Mouse (Mus musculus) testis, postnatal 14 days (tissue): ENCODE results near the gene Fgfr1op.
"Not testable (repeated sequence)": the region's sequence is repeated elsewhere in the genome, so short reads cannot be mapped to it uniquely, and the experiment has no call there.

Source experiments
- DNase-seq: peaks from one replicate; pipeline ENCODE4 v3.0.0; 2021; ENCODE audit warnings: low spot score

Fgfr1op gene

DNA sequence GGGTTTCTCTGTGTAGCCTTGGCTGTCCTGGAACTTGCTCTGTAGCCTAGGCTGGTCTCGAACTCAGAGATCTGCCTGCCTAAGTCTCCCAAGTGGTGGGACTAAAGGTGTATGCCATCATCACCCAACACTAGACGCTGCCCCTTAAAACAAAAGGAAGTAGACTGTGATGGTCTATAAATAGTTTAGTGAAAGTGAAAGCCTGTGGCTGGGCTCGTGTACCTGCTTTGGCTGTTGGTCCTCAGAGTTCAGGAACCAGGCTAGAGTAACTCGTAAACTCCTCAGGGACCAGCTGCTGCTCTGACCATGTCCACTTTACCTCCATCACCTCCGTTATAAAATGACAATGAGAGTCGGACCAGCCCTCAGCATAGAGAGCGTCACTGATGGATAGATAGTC, 5.0 kb downstream of the Fgfr1op start:
- no peak for DNase-seq

DNA sequence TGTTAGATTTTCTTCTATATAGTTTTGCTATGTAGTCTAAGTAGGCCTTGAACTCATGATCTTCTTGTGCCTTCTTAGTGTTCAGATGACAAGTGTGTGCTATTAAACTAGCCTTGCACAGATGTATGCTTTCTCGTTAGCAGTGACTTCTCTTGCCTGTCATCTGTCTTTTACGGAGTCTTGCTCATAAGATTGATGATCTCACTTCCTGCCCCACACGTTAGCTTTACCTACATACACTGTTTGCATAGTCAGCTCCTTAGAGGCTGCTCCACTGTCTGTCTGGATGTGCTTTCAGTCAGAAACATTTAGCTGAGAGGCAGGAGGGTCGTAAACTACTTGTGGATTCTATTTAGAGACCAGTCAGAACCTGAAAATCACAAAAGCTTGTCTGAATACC, 5.8 kb downstream of the Fgfr1op start:
- no peak for DNase-seq

DNA sequence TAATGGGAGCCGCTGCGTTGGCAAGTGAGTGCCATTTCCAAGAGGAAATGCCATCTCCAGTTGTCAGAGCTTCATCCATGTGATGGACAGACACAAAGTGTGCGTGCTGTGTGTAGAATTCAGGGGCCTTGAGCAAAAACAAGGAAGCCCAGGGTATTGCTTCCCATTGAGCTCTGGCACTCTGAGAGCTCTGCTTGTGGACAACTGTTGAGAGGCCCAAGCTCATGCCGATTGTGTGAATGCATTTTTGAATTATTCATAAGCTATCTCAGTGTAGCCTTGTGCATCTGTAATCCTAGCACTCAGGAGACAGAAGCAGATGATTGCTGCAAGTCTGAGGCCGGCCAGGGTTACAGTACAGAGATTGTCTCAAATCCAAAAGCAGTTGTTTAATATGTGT, 11.8 kb downstream of the Fgfr1op start:
- DNase-seq, result no peak

DNA sequence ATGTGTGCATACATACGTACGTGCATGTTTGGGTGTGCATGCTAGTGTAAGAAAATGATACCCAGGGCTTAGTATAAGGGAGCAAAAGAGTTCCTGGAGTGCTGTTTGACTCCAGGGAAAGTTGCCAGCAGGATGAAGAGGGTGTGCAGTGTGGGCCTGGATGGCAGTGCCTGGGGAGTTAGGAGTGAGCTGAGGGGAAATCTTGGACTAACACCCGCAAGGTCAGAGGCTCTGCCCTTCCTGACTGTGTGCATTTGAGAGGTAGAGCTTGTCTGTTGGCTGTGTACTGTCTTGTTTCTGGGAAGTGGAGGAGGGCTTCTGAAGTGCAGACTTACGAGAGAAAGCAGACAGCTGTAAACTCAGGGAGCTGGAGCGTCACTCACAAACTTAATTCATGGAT, 18.5 kb downstream of the Fgfr1op start:
- DNase-seq, result no peak

DNA sequence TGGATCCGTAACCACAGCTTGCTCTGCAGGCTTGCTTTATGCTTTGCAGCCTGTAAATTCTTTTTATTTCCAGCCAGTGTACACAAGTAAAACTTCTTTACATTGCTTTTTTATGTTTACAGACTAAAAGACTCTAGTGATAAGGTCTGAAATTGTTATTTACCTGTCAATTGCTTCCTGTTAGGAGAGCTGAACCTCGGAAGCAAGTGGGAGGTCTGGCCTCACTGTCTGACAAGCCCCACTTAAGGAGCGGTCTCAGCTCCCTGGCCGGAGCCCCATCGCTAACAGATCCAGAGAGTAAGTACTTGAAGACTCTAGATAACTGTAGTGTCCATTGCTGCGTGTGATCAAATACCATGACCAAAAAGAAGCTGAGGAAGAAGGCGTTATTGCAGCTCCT, 18.9 kb downstream of the Fgfr1op start:
- no peak for DNase-seq

DNA sequence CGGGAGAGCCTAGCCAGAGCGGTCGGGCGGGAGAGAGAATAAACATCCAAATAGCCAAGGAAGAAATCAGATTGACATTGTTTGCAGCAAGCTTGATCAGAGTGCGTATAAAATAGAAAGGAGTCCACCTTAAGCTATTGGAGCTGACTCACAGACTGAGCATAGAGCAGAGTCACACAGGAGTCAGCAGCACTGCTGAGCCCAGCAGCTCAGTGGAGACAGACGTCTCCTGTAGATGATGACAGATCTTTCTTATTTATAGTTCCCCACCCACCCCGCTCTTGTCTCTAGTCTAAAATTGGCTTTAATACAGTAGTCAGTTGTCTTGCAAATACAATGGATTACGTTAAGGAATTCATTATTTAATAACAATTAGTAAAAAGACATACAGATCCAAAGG, 28.4 kb downstream of the Fgfr1op start:
- no peak for DNase-seq

DNA sequence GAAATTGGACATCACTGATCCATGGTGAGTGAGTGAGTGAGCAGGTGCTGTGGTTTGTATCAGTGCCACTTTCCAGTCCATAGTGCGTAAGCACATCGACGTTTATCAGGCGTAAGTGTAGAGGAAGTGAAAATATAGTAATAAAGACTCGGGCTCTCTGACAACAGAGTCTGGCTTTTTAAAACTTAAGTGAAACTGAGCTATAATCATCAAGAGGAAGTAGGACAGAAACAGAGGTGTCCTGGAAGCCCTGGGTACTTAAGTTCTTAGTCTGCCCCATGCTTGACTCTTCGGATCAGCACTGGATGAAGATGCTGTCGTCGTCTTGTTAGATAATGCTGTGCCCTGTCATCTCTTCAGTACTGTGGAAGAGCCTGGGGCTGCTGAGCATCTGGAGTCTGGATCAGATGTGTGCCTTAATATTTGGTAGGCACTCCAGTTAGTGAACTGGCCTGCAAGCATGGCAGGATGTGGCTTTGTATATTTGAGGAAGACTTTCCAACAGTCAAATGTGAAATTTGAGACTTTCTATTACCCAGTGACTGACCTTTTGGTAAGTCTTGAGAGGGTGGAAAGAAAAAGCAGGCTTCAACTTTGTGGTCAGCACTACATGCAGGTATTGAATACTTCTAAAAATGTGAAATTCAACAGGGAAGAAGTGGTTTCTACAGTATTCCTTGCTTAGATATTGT, 30.5 kb downstream of the Fgfr1op start:
- no peak for DNase-seq

DNA sequence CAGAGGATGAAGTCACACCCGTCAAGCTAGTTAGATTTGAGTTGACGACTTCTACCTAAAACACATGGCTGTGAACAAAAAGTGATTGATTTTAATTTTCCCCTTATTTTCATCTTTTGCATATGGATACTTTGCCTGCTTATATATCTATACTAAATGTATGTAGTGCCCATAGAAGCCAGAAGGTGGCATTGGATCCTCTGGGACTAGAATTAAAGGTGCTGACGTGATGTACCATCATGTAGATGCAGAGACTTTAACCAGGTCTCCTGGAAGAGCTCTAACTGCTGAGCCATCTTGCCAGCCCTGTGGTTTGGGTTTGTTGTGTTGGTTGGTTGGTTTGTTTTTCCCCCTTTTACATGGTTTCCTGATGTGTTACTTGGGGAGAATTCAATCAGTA, 32.4 kb downstream of the Fgfr1op start:
- DNase-seq, result no peak

DNA sequence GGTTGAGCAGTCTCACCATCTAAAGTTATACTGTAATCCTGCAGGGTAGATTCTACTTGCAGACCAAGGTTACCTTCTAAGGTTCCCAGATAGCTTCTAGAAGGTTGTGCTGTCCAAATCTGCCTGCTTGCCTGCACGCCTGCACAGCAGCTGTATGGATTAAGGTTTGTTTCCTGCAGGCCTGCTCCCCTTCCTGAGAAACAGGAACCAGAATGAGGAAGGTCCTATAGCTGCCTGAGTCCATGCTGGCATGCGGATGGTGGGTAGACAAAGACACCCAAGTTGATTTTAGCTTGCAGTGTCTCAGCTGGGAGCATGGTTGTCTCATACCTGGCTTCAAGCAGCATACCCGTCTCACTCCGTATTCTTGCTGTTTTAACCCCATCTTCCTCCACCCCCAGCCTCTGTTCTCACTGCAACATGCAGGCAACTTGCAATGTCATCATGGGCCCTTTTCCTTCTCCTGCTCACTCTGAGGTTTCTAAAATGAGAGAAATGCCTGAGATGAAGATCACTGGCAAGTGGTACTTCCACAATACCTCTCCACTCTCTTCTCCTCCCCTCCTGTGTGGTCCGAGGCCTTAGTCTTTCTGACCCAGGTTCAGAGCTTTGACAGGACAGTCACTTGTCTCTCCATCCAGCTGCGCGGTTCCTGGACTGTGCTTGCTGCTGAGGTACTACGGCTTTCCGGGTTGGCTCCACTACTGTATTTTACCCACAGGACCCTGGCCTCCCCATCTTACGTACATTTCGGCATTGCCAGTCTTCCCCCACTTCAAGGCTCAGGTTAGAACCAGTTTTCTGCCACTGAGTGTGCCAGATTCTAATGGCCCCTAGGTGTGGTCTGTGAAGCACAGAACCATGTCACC, 34.0 kb downstream of the Fgfr1op start:
- DNase-seq, result no peak

DNA sequence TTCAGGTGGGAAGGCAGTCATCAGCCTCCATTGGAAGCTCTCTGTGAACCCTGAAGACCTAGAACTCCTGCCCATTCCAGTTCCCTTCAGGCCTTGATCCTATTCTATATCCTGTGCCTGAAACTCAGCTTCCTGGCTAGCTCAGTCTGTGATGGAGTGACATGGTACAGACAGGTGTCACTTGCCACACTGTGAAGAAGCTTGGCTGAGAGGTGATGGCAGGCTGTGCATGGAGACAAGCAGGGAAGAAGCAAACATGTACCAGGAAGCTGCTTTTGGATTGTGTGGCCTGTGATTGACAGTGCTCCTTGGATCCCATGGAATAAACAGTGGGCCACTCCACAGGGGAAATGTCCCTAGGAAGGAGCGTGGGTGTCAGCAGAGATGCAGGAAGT, 34.6 kb downstream of the Fgfr1op start:
- DNase-seq, result no peak

DNA sequence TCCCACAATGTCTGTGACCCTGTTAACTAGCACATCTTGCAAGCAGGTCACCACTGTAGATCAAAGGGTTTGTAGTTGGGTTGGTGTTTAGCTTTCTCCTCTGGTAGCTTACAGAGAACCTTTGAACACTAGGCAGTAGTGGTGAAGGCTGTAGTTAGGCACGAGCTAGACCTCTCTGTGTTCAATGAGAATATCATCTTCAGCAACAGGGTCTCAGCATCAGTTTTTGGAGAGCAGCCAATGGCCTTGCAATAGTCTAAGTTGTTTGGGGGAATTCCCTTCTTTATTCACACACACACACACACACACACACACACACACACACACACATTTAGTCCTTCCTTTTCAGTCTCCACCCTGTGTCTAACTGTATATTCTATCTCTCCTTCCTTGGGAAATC, 38.2 kb downstream of the Fgfr1op start:
- no peak for DNase-seq

DNA sequence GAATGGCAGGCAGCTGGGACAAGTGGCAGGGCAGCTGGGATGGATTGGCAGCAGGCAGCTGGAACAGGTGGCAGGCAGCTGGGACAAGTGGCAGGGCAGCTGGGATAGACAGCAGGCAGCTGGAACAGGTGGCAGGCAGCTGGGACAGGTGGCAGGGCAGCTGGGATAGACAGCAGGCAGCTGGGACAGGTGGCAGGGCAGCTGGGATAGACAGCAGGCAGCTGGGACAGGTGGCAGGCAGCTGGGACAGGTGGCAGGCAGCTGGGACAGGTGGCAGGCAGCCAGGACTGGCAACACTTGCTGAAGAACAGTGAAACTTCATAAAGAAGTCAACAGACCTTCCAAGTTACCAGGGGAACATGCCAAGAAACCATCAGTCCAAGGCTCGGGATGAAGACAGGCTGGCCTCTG, 39.9 kb downstream of the Fgfr1op start:
- not testable (repeated sequence) for DNase-seq

DNA sequence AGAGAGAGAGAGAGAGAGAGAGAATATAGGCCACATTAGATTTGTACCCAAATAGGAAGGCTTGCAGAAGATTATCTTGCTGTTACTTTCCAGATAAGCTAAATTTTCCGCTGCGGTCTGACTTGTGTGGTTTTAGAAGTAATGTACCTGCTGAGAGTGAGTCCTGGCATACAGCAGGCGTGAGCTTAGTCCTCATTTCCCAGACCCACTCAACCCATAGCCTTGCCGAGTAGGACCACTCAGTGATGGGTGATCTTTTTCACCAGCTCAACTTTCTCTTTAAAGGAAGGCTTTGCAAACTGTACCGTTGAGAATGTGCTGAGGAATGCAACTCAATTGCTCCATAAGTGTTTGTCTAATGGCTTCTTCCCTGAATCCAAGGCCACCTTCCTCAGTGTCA, 41.4 kb downstream of the Fgfr1op start:
- DNase-seq, result no peak

DNA sequence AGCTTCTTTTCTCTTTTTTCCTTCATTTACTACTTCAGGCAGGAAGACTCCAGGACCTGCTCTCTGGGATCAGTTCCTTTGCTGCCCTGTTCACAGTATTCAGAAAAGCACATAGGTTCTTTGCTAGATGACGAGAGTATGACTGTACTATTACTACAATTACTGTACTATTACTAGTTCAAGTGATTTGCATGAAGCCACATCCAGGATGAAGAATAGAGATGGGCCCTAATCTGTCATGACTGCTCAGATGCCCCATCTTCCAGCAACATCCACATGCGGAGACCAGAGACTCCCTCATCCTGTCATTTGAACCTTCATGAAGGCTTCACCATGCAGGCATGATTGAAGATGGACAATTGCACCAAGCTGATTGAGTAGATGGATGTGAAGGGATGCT, 44.4 kb downstream of the Fgfr1op start:
- DNase-seq, result no peak

DNA sequence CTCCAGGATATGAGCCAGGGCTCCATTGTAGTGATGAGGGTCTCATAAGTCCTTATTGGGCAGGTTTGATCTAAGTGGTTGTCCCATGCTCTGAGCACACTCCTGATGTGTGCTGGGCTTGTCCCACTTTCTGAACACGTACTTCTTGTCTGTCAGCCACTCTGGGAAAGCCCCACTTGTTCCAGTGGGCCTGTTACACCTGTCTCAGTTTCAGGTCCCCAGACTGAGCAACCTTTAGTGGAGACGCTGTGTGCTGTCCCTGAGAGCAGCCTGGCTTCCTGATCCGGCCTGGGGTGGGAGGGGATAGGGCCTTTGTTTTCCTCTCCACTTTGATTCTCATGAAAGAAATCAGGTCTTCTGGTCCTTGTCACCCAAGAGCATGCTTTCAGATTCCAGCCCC, 44.9 kb downstream of the Fgfr1op start:
- no peak for DNase-seq

DNA sequence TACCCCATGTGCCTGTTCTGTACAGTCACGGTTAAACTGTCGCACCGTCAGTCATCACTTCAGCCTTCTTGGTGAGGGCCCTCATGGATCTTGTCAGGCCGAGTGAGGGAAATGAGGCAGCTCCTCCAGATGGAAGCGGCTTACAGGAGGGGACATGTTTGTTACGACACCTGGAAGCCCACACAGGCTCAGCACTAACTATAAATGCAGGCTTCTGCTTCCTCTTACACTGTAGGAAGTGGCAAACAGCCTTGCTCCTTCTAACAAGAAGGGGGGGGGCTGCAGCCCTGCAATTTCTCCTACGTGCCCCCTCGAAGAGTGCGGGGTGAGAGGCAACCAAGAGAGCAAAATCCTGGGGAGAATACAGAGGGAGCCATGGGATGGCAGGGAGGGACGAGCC, 45.4 kb downstream of the Fgfr1op start:
- DNase-seq, result no peak

DNA sequence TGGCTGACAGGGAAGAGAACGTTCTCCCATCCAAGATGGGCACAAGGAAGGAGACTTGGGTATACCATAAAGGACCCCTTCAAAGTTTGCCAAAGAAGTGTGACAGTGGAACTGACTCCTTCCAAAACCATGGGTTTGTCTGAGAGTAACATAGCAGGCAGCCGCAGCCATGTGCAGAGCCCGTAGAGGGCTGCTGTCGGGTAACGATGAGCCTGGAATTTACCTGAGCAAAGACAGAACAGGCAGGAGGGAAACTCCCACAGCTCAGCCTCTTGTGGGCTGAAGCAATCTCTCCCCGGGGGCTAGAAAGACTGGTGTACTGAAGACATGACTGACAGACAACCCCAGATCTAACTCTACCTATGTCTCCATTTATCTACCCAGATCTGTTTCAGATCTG, 46.1 kb downstream of the Fgfr1op start:
- DNase-seq, result no peak

DNA sequence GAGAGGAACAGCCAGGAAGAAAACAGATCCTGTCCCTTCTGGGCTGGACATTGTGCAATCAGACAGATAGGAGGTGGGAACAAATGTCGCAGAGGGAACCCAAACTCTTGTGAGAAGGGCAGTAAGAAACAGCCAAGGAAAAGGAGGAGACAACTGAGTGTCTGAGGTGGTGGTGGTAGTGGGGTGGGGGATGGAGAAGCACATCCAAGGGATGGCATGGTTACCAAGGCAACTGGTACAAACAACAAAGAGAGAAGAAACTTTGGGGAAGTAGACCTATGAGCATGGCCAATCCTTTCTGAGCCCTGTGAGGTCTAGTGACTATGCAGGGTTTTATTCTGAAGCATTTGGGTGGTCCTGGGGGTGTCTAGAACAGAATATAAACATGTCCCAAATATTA, 49.1 kb downstream of the Fgfr1op start:
- DNase-seq, result no peak

DNA sequence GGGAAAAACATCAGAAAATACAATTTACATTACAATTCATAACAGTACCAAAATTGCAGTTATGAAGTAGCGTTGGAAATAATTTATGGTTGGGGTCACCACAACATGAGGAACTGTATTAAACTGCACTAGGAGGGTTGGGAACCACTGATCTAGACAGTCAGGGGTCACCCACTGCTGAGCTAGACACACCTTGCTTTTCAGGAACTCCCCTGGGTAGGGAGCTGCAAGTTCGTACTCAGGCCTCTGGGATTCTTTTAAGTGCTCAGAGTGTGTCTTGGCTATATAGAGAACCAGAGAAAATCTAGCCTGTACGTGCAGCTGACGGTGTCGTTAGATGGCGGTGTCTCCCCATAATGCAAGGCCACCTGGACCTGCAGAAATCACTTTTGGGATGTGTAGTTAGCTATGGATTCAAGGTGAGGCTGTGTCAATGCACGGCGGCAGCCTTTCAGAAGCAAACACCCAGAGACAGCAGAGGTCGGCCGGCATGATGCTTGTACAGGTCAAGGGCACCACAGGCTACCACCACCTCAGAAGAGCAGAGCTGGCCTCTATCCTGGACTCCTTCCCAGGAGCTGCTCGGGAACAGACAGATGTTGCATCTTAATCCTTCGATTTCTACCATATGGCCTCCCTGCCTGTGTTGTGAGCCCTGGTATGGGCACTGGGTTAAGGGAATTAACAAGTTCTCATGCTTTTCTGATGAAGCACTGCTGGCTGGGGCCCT, 49.9 kb downstream of the Fgfr1op start:
- DNase-seq, result no peak

DNA sequence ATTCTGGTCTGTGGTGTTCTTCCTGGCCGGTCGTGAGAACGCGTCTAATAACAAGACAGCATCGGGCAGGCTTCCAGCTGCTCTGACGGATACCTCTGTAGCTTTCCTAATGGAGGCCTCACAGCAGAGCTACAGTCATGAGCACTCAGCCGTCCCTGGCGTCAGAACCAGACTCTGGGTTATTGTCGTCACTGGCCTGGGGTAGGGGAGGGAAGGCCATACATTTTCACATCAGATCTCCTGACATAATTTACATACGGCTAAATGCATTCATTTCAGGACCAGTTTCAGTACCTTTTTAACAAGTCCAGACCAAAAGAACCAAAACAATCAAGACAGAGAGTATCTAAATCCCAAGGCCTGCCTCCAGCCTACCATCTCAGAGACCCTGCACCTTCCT, 57.9 kb downstream of the Fgfr1op start:
- DNase-seq, result no peak

DNA sequence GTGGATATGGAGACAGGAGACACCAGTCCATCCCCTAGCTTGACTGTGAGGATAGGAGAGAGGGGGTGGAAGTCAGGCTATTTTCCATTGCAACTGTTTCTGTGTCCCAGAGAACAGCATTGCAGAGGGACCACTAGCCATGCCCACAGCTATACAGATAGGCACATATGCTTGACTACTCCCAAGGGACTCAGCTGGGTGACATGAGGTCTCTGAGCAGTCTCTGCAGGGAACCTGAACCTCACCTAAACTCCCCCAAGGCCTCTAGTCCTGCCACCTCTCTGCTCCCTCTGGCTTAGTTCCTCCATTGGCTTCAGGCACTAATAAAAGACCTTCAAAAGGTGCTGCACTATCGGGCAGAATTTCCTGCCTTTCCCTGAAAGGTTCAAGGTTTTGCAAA, 58.8 kb downstream of the Fgfr1op start:
- DNase-seq, result no peak

DNA sequence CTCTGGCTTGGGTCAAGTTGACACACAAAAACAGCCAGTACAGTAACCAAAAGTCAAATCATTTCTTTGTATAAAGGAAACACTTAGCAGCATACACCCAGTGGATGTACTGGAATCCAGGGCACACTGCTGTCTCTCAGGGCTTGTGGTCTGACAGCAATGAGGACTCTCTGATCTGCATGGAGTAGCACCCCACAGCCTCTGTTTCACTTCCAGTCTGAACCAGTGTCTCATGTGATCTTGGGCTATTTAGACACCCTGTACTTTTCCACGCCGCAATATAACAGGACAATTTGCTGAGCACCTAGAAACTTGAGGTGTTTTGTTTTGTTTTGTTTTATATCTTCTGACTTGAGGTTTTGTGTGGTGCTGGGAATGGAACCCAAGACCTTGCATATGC, 59.9 kb downstream of the Fgfr1op start:
- no peak for DNase-seq

DNA sequence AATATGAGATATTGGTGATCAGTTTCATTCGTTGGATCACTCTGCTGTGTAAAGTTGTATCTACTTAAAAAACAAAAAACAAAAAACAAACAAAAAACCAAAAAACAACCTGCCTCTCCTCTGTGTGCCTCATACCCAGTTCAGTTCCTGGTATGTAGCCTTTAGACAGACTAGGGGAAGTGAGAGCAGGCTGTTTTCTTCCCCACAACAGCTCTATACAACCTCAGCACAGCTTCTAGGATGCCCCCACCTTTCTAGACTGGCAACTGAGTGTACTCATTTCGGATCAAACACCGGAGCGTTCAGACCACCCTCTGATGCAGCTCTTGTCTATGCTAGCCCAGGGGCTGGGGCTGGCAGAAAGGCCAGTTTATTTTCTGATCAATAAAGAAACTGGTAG, 60.4 kb downstream of the Fgfr1op start:
- DNase-seq, result no peak
